Mouse (Mus musculus): Measurements from ENCODE around the gene Serpina3m.
"Not testable (repeated sequence)": the region's sequence is repeated elsewhere in the genome, so short reads cannot be mapped to it uniquely, and the experiment has no call there.

Serpina3m gene

DNA sequence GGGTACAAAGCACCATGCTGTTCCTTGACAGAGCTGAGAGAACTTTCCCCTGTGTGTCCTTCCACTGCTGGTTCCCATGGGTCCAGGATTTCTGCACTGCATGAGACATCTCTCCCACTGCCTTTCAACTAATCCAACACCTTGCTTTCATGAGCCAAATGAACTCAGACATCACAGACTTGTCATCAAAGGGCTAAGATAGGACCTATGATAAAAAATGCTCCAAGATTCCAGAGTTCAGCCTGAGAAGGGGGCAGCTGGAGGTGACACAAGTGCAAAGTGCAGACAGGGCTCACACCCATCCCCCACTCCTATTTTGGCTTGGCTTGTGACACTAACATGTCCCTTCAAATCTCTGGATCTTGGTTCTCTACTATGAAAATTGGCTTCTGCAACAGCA, 50.2 kb downstream of the Serpina3m start:
- no peak for DNase-seq (ENCODE audit: low spot score)

GRCm38 (mm10) chr12:104391057-104391456, 52.8 kb downstream of the Serpina3m start:
- not testable (repeated sequence) for DNase-seq (ENCODE audit: low spot score)

- no peak for DNase-seq (ENCODE audit: low spot score)
Observed at GRCm38 (mm10) chr12:104403968-104404367, 65.7 kb downstream of the Serpina3m start.

GRCm38 (mm10) chr12:104406454-104406885, 68.2 kb downstream of the Serpina3m start, which contains the start of gene Serpina3n:
Serpina3n (plus strand) TSS chr12:104406729.
- no peak for DNase-seq (ENCODE audit: low spot score)

DNA sequence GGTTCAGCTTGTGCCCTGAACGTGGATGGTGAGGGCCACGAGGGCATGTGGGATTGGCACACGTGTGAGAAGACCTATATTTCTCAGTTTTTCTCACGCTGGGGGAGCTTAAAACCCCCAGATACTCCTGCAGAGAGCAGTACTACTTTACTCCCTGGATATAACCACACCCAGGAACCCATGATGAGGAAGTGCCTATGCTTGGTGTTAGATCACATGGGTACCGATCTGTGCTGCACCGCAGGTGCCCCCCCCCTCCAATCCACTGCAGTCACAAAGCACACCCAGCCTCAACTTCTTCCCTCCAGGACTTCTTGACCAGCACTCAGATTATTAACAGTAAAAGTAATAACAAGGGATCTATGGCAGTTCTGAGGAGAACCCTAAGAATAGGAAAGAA, 74.2 kb downstream of the Serpina3m start:
- DNase-seq (ENCODE audit: low spot score): no peak

- DNase-seq (ENCODE audit: low spot score): no peak
Observed at GRCm38 (mm10) chr12:104414576-104414975, 76.3 kb downstream of the Serpina3m start.

GRCm38 (mm10) chr12:104415625-104416315, 77.5 kb downstream of the Serpina3m start:
- DNase-seq (ENCODE audit: low spot score): no peak

DNA sequence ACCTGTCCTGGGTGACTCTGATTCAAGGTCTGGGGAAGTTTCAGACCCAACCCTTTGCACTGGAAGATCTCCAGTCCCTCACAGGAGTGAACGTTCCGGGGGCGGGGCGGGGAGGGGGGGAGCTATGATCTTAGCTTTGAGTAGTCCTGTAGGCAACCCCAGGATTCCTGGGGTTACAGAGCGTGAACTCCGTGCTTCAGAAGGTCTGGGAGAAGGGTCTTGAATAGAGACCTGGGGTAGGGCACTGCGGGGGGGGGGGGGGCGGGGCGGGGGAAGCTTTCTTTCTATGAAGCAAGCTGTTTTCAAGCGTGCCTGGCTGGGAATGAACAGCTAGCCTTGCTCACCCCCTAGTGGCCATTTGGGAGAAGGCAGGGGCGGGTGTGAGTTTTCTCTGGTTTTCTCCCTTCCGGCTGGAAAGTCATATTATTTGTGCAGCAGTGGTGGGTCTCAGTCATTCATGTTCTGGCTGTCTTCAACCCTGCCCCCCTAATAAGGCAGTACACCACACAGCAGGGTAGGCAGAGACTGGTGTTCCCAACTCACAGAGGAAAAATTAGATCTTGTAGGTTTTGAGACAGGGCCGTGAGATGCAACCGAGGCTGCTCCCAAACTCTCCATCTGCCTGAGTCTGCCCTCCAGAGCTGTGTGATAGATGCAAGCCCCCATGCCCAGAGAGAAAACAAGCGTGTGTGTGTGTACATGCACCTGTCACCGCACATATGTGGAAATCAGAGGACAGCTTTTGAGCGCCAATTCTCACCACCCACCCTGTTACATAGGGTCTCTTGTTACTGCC, 80.3 kb downstream of the Serpina3m start:
- DNase-seq (ENCODE audit: low spot score): peak; percentile 87

- DNase-seq (ENCODE audit: low spot score): no peak
Observed at GRCm38 (mm10) chr12:104419136-104419462, 80.8 kb downstream of the Serpina3m start.

DNA sequence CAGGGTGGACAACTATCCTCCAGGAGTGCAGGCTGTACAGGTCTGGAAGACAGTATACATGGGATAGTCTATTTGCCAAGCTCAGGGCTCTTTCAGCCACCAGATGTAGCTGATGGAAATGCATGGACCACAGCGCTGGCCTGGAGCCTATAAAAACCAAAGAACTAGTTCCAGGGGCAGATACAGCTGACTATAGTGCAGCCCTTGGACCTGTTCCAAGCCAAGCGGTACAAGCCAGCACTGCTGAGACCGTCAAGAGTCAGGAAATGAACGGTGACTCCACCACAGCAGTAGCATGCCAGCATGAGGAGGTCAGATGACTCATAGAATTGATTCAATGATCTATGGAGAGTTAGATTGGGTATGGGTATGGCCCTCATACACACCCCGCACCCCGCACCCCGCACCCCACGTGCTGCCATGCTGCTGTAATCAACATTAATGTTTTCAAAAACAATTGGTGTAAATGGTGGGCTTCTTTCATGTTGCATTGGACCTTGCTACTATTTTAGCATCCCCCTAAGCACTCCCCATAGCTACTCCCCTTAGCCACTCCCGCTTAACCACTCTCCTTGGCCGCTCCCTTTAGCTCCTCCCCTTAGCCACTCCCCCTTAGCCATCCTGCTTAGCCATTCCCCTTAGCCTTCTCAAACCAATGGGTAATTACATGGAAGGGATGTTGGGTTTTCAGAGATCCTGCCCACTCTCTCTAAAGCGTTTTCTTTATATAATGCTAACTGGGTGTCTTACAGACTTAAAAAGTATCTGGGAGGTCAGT, 84.5 kb downstream of the Serpina3m start:
- no peak for DNase-seq (ENCODE audit: low spot score)

- no peak for DNase-seq (ENCODE audit: low spot score)
Observed at GRCm38 (mm10) chr12:104425591-104425990, 87.3 kb downstream of the Serpina3m start.

GRCm38 (mm10) chr12:104426915-104427314, 88.6 kb downstream of the Serpina3m start:
- no peak for DNase-seq (ENCODE audit: low spot score)

GRCm38 (mm10) chr12:104431359-104431758, 93.1 kb downstream of the Serpina3m start:
- no peak for DNase-seq (ENCODE audit: low spot score)

GRCm38 (mm10) chr12:104433214-104433613, 94.9 kb downstream of the Serpina3m start:
- no peak for DNase-seq (ENCODE audit: low spot score)

DNA sequence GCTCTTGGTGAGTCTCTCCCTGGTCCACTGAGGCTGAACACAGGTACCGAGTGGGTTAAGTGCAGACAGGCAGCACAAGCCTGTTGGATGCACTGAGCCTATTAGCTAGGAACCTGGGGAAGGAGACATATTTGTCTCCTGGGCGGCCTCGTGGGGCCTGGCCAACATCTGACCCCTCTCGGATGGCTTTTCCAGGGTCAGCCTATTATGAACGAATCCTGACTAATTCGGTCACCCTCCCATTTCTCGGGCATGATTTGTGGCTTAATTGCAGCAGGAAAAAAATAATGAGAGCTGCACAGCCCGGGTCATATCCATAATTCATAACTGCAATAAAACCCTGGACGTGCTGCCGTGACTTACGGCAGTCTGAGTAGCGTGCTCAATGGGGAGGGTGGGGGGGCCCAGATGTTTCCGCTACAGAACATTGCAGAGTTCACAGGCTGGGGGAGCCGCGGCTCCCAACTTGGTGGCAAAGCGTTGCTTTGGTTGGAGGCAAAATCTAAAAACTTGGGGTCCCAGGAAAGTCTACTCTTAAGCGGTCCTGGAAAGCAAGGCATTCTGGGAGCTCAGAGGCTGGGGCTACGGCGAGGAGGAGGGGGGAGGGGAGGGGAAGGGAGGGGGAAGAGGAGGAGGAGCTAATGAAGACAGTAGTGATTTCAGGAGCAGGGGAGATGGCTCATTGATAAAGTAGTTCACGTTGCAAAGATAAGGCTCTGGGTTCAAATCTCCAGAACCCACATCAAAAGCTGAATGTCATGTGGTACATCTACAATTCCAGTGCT, 95.9 kb downstream of the Serpina3m start:
- no peak for DNase-seq (ENCODE audit: low spot score)

DNA sequence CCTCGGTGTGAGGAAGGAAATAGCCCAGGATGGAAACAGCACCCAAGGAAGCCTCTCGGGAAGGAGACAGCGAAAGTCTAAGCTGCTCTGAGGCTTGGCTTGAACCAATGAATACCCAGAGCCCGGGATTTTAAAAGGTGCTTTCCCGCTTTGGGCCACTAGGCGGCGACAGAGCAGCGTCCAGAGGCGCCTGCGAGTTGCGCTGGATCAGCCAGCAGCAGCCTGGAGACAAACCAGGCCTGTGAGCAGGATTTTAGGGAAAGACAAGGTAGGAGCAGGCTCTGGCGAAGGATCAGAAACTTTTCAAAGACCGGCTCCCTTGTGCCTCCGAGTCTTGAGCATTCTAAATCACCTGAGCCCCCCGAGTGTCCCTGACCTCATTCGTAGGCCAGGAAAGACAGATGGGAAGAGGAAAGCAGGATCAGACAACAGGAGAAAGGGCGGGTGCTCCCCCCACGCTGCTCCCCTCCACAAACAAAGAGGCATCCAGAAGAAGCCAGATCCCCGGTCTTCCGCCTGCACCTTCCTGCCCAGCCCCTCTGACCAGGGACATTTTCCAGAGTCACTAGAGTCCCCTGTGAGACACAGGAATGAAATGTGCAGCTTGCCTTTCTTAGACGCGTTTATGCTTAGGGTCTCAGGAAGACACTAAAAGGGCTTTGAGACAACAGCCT, 101.9 kb downstream of the Serpina3m start:
- DNase-seq (ENCODE audit: low spot score): peak; percentile 96

GRCm38 (mm10) chr12:104443716-104444115, 105.4 kb downstream of the Serpina3m start:
- no peak for DNase-seq (ENCODE audit: low spot score)
